Mouse (Mus musculus) C2C12 (cell line): ENCODE data around the gene Vipr1.

ENCODE experiments used
- CEBPB ChIP-seq: IDR thresholded peaks from one replicate; pipeline ENCODE4 v1.6.1; 2011; ENCODE audit warnings: low read depth, mild to moderate bottlenecking, control low read depth, moderate library complexity
- CTCF ChIP-seq: IDR thresholded peaks from one replicate; pipeline ENCODE4 v1.5.1; 2011; ENCODE audit not compliant: control insufficient read depth, insufficient read depth, insufficient read length
- MAX ChIP-seq: IDR thresholded peaks from one replicate; pipeline ENCODE4 v1.6.1; 2011; ENCODE audit warnings: mild to moderate bottlenecking, control low read depth

- TF ChIP-seq CTCF = no peak
- TF ChIP-seq CEBPB = no peak
- TF ChIP-seq MAX = no peak
Observed at GRCm38 (mm10) chr9:121718070-121718705, 75.7 kb downstream of the Vipr1 start.
